Mouse (Mus musculus) ovary, adult 18-20 months (tissue): Measurements from ENCODE around the gene Igsf23.
"Not testable (repeated sequence)": the region's sequence is repeated elsewhere in the genome, so short reads cannot be mapped to it uniquely, and the experiment has no call there.

Experiments used
- DNase-seq: peaks from one replicate; pipeline ENCODE4 v3.0.0; 2022; ENCODE audit warnings: low spot score, mixed read lengths

The Igsf23 gene

DNA sequence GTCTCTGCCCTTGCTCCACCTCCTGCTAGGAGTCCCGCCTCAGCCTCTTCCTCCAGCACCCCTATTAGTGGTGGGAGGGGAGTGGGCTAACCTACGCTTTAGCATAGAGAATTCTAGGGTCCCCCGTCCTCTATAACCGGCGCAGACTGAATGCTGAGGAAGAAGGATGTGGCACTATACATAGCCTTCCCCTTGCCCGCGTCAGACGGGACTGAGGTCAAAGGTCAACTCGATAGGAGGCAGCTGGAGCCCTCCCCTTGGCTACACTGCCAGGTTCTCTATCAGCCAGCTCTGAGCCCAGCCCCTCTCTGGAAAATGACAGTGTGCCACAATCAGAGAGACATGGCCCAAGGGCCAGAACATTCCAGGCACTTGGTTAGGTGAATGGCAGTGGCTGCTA is at the start of gene Igsf23:
Igsf23 (minus strand) TSS at position 168 of the 400 bp plus-strand sequence.
- no peak for DNase-seq

DNA sequence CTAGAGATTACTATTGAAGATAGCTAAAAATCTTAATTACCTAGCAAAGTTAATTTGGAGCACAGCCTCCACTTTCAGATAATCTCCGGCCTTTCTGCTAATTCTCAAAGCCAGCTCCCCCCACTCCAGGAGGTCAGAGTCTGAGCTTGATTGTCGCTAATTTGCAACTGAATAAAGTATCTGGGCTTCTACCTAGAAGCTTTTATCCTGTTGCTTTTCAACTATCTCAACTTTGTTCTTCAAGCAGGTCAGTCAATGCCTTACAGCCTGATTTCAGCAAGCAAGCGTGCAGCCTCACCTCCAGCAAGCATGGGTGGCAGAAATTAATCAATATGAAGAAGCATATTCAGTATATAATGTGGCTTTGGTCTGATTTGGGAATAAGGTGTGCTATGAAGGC is 46.2 kb upstream of the Igsf23 start:
- not testable (repeated sequence) for DNase-seq

DNA sequence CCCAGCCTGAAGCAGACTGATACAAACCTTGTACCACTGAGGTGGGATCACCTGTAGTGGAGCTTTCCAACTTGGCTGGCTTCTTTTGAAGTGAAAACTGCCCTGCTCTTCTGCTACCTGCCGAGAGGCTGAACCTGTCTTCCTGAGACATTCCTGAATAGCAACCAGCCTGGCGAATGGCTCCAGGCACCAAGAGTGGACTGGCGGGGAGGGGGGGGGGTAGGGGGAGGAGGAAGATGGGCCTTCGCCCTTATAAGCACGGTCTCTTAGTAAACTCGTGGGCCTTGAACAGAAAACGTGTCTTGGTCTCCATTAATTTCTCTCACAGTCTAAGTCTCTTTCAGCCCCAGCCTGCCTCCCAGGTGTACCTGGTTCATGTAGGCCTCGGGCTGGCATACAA is 40.6 kb upstream of the Igsf23 start, which contains the start of gene Nlrp9b:
Nlrp9b (plus strand) TSS at position 301 of the 400 bp plus-strand sequence.
- DNase-seq = not testable (repeated sequence)

DNA sequence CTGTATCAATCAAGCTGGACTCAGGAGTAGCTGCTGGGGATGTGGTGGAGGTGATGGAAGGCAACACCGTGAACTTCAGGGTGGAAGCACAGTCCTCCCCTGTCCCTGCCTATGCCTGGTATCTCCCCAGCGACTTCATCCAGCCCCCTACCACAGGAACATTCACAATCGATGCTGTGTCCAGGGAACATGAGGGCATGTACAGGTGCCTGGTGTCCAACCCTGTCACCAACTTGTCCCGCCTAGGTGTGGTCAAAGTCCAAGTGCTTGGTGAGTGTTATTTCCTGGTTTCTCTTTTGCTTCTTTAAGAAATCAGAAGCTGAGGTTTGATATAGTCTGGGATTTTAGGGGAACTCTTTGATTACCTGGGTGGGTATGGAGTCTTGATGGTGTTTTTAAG is 21.0 kb upstream of the Igsf23 start:
- DNase-seq = no peak

DNA sequence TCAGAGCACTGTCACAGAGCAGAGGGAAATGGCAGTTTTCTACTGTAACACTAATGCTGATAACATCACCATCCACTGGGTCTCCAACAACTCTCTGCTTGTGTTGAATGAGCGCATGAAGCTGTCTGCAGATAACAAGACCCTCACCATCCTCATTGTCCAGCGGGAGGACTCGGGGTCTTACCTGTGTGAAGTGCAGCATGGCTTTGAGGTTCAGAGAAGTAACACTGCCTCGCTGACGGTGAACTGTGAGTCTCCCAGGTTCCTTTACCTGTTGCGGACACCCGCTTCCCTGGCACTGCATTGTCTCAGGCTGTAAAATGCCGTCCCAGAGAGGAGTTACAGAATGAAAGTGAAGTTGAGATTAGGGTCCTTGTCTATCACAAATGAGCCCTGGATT is 19.6 kb upstream of the Igsf23 start:
- no peak for DNase-seq

DNA sequence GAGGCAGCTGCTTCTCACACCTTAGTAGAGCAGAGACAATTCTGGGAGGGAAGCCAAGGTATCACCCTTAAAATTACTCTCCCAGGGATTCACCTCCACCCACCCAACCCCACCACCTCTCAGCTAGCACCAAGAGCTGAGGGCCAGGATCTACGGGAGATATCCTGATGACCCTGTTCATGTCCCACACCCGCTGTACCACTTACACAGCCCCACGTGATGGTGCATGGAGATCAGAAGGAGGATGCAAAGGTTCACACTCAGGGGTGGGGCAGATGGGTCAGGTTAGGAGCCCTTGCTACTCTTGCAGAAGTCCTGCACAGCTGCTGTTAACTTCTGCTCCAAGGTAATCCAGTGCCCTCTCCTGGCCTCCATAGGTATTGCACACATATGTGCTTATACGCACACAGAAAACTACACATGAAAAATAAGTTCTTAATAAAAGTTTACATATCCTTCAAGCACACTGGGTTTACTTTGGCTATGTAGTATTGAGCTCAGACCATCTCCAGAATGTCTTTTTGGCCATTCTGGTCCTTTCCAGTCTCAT is 19.1 kb upstream of the Igsf23 start:
- DNase-seq = no peak

DNA sequence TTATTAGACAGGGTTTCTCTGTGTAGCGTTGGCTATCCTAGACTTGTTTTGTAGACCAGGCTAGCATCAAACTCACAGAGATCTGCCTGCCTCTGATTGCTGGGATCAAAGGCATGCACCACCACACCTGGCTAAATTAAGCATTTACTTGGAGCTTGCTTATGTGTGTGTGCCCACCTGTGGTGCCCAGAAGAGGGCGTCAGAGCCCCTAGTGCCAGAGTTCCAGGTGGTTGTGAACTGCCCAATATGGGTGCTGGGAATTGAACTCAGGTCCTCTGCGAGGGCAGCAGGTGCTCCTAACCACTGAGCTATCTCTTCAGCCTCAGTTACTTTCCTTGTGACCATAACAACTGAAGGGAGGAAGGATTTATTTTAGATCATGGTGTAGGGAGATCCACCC is 18.6 kb upstream of the Igsf23 start:
- DNase-seq = no peak

DNA sequence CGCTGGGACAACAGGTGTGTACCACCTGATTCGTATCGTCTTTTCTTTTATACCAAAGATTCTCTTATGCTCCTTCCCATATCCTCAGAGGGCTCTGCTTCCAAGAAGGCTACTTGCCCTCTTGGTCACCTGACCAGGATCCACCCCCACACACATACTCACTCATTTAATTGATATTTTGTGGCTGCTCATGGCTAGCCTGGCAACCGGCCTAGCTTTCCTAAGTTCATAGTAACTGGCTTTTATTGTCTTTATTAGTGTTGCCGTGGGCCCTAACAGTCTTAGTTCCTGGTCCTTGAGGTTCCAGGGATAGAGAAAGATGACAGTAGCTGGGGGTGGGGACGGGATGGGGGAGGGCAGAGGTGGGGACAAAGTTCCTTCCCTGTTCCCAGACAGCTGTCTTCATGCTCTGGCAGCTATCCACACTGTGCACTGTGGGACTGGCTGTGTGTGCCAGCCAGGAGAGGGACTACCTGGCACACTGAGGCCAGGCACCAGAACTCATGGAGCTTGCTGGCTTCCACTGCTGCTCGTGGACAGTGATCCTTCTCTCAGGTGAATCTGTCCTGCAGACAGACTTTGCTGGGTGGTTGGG is 14.5 kb upstream of the Igsf23 start, which contains the start of gene Ceacam20:
Ceacam20 (plus strand) TSS at position 428 of the 595 bp plus-strand sequence.
- DNase-seq = no peak

DNA sequence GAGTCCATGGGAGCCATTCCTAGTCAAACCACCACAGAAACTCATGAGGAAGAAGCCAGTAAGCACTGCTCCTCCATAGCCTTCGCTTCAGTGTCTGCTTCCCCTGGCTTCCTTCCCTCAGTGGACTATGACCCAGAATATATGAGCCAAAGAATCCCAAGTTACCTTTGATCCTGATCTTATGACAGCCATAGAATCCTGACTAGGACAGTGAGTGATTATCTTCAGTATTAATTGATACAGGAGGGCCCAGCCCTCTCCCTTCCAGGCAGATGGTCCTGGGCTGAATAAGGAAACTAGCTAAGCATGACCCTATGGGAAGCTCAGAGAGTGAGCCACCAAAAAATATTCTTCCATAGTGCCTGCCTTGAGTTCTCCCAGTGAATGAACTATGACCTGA is 11.9 kb upstream of the Igsf23 start:
- no peak for DNase-seq

DNA sequence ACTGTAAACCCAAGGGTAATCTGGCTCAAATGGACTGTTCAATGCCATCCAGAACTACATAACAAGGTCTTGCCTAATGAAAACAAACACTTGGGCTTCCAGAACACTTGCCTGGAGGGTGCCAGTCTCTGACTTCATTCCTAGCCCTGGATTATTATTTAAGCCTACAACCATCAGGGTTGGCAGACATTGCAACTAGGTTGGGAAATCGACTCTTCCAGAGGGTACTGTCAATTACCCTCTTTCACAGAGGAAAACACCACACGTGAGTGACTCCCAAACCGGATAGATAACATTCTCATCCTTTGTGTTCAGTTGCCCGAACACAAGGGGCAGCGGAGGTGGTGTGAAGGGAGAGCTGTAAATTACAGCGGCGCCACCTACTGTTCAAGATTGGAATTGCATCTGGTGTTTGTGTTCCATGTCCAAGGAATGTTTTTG is 5.8 kb upstream of the Igsf23 start:
- peak; percentile 54 for DNase-seq

DNA sequence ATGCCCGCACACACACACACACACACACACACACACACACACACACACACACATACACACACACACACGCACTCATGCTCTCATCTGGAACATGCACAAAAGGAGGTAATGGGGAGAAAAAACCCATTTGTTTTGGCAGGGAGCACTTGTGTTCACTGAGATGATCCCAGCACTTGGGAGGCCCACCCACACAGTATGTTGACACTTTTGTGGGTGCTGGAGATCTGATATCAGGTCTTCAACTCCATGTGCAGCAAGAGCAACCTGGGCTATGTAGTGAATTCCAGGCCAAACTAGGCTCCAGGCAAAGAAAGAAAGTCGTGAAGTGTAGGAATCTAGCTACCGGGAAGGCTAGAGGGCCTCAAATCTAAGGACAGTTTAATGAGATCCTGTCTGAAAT is 5.3 kb upstream of the Igsf23 start:
- no peak for DNase-seq

DNA sequence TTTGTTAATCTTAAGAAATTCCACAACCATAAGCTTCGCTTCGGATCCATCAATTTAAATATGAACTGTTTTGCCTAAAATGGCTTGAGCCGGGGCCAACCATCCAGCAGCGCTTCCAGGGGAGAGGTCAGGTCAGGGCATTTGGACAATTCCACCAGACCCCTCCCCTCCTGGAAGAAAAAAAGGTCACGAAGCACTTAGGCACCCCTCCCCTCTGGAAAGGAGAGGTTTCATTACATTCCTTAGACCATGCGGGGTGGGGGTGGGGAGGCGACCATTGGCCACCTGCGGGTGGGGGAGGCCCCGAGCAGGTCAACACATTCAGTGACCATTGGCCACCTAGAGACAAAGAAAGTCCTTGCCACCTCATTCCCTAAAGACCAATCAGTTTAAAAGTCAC is 2.5 kb upstream of the Igsf23 start:
- no peak for DNase-seq

DNA sequence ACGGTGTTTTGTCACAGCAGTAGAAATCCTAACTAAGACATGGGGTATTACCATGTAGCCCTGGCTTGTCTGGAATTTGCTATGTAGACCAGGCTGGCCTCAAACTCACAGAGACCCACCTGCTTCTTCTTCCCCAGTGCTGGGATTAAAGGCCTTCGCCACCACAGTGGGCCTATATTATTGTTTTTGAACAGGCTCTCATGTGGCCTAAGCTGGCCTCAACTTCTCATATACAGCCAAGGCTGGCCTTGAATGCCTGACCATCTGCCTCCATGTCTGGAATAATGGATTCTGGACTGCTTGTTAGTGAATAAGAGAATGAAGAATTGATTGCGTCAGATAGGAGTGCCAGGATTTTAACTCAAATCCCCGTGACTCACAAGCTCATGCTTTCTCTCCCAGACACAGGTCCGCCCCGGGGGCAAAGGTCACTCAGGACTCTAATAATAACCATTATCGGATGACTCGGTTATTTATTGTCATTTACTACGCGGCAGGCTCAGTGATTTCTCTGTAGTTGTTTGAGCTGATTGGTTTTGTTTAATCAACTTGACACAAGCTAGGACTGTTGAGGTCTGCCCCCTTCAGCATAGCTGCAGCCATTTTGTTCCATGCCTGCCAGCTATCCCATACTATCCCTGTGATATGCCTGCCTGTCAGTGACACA is 1.9 kb upstream of the Igsf23 start:
- DNase-seq = no peak

DNA sequence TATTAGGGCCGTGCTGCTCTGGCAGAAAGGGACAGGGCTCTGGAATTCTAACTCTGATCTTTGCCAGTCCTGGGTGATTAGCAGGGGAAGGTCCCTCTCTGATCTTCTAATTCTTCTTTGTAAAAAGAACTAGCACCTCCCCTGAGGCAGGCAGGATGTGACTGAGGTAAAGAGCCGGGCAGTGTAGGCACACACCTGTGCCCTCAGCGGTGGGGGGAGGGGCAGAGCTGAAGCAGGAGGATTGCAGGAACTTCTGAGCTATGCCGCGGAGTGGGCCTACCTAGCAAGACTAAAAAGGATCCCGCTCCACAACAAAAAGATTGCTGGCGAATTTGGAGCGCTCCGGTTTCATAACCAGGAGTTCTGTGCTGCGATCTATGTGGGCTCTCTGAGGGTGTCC is 560 bp downstream of the Igsf23 start:
- DNase-seq = no peak

DNA sequence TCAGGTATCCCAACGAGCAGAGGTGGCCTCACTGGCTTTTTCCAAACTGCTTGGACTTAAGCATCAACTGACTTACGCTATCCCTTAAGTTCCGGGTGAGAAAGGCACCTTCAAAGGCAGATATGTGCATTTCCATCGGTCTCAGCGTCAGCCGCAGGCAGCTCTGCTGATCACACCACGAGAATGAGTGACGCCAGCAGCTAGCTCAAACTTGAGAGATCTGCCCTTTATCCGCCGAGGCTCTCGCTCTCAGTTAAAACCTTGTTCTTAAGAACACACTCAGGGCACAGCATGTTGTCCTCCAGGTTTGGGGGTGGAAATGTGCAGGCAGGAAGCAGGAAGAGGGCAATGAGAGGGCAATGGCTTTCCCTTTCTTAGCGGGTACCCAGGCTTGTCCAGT is 1.6 kb downstream of the Igsf23 start:
- no peak for DNase-seq

DNA sequence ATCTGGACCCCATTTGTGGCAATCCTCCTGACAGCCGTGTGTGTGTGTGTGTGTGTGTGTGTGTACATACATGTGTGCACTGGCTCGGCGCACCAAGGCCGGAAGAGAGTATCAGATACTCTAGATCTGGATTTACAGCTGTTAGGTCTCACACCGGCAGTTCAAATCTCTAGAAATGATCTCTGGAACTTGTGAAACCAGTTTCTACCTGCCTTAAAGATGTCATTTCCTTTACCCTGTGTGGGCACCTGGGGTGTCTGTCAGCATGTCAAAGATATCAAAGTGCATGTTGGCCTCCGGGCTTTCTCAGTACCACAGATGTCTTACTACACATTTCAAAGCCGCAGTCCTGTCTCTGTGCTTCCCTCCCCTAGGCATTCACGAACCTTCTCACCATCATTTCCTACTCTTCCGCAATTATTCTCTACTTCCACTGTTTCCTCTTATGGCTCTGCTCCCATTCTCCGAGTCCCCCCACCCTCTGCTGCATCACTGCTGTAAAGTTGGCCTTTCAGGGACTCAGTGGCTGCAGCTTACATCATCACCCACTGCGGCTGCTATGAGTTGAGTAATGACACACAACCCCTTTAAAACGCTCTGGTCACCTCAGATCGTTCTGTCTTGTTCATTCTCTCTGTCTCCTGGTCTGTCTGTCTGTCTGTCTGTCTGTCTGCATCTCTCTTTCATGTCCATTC is 4.6 kb downstream of the Igsf23 start:
- no peak for DNase-seq

DNA sequence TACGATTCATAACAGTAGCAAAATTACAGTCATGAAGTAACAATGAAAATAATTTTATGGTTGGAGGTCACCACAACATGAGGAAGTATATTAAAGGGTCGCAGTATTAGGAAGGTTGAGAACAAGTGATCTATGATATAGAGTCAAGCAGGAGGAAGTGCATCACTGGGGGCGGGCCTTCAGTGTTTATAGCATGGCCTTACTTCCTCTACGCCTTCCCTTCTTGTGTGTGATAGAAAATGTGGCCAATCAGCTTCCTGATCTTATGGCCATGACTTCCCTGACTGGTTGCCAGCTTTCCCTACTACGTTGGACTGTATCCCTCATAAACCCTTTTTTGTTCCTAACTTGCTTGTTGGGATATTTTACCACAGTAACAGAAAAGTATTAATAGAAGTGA is 5.4 kb downstream of the Igsf23 start:
- no peak for DNase-seq

DNA sequence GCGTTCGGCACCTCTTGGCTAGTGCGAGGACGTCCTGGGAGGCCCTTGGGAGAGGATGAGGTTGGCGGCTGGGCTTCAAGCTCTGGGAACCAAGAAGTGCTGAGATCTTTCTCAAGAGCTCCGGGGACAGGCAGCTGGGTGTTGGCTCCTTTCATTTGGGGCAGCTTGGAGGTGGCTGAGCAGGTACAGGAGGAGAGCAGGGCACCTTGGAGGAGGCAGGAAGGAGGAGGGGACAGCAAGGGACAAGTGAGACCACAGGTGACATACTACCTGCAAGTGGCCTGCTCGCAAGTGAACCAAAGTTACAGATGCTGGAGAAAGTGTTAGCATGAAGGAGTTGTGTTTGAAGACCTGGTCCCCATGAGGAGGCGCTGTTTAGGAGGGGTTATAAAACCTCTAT is 5.8 kb downstream of the Igsf23 start:
- DNase-seq = no peak

DNA sequence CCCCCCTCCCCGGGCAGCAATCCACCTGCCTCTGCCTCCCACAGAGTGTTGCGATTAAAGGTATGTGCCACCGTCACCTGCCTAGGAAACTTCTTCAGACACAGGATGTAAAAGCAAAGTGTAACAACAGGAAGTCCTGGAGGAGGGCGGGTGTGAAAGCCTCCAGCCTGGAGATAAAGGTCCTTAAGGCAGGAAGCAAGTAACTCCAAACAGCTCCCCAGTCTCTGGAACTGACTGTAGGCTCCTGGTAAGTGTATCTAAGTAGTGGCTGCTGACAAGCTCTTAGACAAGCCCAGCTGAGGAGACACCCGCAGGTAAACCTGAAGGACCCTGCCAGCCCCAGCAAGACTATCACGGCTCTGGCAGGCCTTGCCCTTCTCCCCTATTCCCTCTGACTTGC is 10.3 kb downstream of the Igsf23 start:
- no peak for DNase-seq

DNA sequence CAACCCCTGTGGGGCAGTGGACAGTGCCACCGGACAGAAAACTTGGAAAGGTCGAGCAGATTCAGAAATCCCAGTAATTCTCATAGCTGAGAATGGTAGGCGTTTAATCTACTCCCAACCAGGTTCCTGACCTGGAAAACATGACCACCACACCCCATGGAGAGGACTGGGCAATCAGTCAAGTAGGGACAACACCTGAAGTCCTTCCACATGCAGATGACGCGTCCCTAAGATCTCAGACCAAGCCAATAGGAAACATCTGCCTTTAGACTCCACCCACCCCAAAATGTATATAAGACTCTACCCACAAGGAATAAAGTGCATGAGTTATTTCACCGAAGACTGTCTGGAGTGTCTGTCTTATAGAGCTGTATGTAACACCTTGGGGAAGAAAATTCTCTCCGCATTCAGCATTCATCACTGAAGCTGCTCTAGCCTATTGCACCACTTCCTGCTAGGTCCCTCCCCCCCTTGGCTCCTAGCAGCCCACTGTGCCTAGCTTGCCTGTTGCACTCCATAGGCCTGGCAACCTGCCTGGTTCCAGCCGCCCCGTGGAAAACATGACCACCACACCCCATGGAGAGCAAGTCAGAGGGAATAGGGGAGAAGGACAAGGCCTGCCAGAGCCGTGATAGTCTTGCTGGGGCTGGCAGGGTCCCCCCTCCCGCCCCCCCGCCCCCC is 10.9 kb downstream of the Igsf23 start:
- peak; percentile 82 for DNase-seq

DNA sequence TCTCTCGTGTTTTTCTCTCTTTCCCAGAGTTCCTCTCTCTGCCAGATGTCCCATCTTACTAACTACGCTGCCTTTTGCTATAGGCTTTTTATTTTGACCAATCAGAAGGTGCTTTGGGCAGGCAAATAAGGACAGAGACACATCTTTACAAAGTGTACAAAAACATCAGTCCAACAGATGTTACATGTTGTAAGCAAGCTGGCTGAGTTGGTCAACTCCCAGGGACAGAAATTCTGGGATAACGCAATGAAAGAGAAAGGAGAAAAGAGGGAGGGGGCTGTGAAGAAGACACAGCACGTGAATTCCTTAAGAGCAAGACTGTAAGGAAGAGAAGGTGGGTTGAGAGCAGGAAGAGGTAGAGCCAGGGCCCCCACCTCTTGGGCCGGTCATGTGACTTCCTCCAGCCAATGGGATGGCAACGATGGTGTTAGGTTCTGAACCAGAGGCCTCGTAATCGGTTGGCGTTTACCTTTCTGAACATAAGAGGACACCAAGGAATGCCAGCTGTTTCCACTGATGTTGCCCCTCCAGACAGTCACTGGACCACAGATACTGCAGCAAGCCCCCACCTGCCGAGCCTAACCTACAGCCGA is 13.2 kb downstream of the Igsf23 start:
- DNase-seq = no peak

DNA sequence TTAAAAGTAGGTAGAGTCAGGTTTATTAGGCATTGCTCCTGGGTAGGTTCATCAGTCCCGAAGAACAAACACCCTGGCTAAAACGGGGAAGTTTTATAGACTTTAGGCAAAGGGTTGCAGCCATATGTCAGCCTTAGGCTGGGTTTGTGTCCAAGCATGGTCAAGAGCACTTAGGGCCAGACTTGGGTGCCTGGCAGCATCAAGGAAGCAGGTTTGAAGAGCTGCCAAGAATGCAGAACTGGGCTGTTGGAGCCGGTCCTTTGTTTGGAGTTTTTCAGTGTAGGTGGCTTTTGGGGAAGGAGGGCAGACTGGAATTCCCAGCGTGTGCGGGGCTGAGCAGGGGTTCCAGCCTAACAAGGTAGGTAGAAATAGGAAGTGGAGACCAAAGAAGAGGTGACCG is 14.6 kb downstream of the Igsf23 start:
- DNase-seq = no peak
